Mouse (Mus musculus): ENCODE measurements around the gene Olfr91. TPM values are rescaled to one million over a fixed set of nuclear protein-coding genes. Genes with fewer than 3 reads are reported as not detected.
"Not testable (repeated sequence)": the region's sequence is repeated elsewhere in the genome, so short reads cannot be mapped to it uniquely, and the experiment has no call there.

Gene Olfr91
- not detected in 2 replicates for polyA plus RNA-seq (2012; rRNA removed)

- DNase-seq (ENCODE audit: low read depth) = no peak
These were observed at the start of gene Olfr91 for GRCm38 (mm10) chr17:37098178-37098577. Olfr91 (minus strand) TSS chr17:37098278.

GRCm38 (mm10) chr17:37131366-37131765, 33.3 kb upstream of the Olfr91 start:
- DNase-seq (ENCODE audit: low read depth) = not testable (repeated sequence)

GRCm38 (mm10) chr17:37119988-37120387, 21.9 kb upstream of the Olfr91 start, which contains the start of gene Olfr92:
Olfr92 (minus strand) TSS chr17:37120088.
- no peak for DNase-seq (ENCODE audit: low read depth)

- no peak for DNase-seq (ENCODE audit: low read depth)
These were observed 4.8 kb downstream of the Olfr91 start for GRCm38 (mm10) chr17:37093289-37093688.

- DNase-seq (ENCODE audit: low read depth) = no peak
These were observed 5.9 kb downstream of the Olfr91 start for GRCm38 (mm10) chr17:37092198-37092597.

- DNase-seq (ENCODE audit: low read depth) = no peak
These were observed 9.7 kb downstream of the Olfr91 start, which contains the start of gene Olfr90 for GRCm38 (mm10) chr17:37088399-37088798. Olfr90 (minus strand) TSS chr17:37088499.

- no peak for DNase-seq (ENCODE audit: low read depth)
These were observed 12.5 kb downstream of the Olfr91 start for GRCm38 (mm10) chr17:37085545-37085944.

GRCm38 (mm10) chr17:37084632-37085031, 13.4 kb downstream of the Olfr91 start:
- DNase-seq (ENCODE audit: low read depth) = no peak

GRCm38 (mm10) chr17:37083327-37083726, 14.8 kb downstream of the Olfr91 start:
- DNase-seq (ENCODE audit: low read depth) = peak; percentile 10

GRCm38 (mm10) chr17:37081659-37082058, 16.4 kb downstream of the Olfr91 start:
- DNase-seq (ENCODE audit: low read depth) = no peak

- no peak for DNase-seq (ENCODE audit: low read depth)
These were observed 18.0 kb downstream of the Olfr91 start for GRCm38 (mm10) chr17:37080119-37080518.

GRCm38 (mm10) chr17:37078990-37079389, 19.1 kb downstream of the Olfr91 start:
- no peak for DNase-seq (ENCODE audit: low read depth)

- DNase-seq (ENCODE audit: low read depth) = no peak
These were observed 19.9 kb downstream of the Olfr91 start for GRCm38 (mm10) chr17:37078193-37078592.

- no peak for DNase-seq (ENCODE audit: low read depth)
These were observed 22.3 kb downstream of the Olfr91 start for GRCm38 (mm10) chr17:37075766-37076165.

GRCm38 (mm10) chr17:37075181-37075580, 22.9 kb downstream of the Olfr91 start:
- DNase-seq (ENCODE audit: low read depth) = no peak

GRCm38 (mm10) chr17:37072730-37073276, 25.3 kb downstream of the Olfr91 start:
- no peak for DNase-seq (ENCODE audit: low read depth)

GRCm38 (mm10) chr17:37072080-37072729, 25.9 kb downstream of the Olfr91 start:
- no peak for DNase-seq (ENCODE audit: low read depth)

- DNase-seq (ENCODE audit: low read depth) = no peak
These were observed 28.0 kb downstream of the Olfr91 start for GRCm38 (mm10) chr17:37070121-37070520.

- DNase-seq (ENCODE audit: low read depth) = no peak
These were observed 30.2 kb downstream of the Olfr91 start for GRCm38 (mm10) chr17:37067861-37068260.

GRCm38 (mm10) chr17:37065993-37066392, 32.1 kb downstream of the Olfr91 start:
- DNase-seq (ENCODE audit: low read depth) = no peak

- no peak for DNase-seq (ENCODE audit: low read depth)
These were observed 34.2 kb downstream of the Olfr91 start for GRCm38 (mm10) chr17:37063686-37064495.

GRCm38 (mm10) chr17:37063063-37063462, 35.0 kb downstream of the Olfr91 start:
- no peak for DNase-seq (ENCODE audit: low read depth)
